In genomic region chr11:97659990-97660714, GRCm38 (mm10) we compare ENCODE assay signal across 8 mouse cellular contexts. TPM values are rescaled to one million over a fixed set of nuclear protein-coding genes. Genes with fewer than 3 reads are reported as not detected.
DNase-seq lines count a peak whose midpoint lies in the region; ATAC-seq and TF ChIP-seq lines count a peak whose summit lies in the region.

No protein-coding gene starts in this region.

- peak; percentile 47; the same call in 1 of the 2 replicates for TF ChIP-seq POLR2A in bone marrow macrophage, adult 2 months (IDR thresholded peaks at IDR 0.05; ENCODE audit: borderline replicate concordance, low read depth, low read length)
- TF ChIP-seq POLR2A in testis, adult 2 months (IDR thresholded peaks at IDR 0.05; ENCODE audit: control insufficient read depth, low read depth, low read length) = no peak

- peaks cover 35% of the 10 kb centered on the region for H3K4me1 ChIP-seq in bone marrow macrophage, adult 2 months (ENCODE audit: control insufficient read depth, insufficient read depth, low read length)
- peaks cover 63% of the 10 kb centered on the region for H3K4me1 ChIP-seq in heart, embryonic 15.5 days (replicated peaks)
- peaks cover 43% of the 10 kb centered on the region for H3K4me1 ChIP-seq in liver, embryonic 15.5 days (replicated peaks)
- H3K4me1 ChIP-seq in neural tube, embryonic 11.5 days (ENCODE audit: control insufficient read depth, insufficient read depth, low read length) = peaks cover 24% of the 10 kb centered on the region
- peaks cover 31% of the 10 kb centered on the region for H3K4me1 ChIP-seq in testis, adult 2 months (ENCODE audit: control insufficient read depth, insufficient read depth, low read length)

- no peaks in the 10 kb centered on the region for H3K27me3 ChIP-seq in heart, embryonic 15.5 days
- H3K27me3 ChIP-seq in liver, embryonic 15.5 days = peaks cover 70% of the 10 kb centered on the region
- H3K27me3 ChIP-seq in neural tube, embryonic 11.5 days (ENCODE audit: control insufficient read depth, insufficient read depth, low read length) = peaks cover 23% of the 10 kb centered on the region
- no peaks in the 10 kb centered on the region for H3K27me3 ChIP-seq in testis, adult 2 months (ENCODE audit: control insufficient read depth, insufficient read depth, low read length)

- peak overlapping the region; percentile 73 for H3K4me2 ChIP-seq in heart, embryonic 15.5 days
- H3K4me2 ChIP-seq in liver, embryonic 15.5 days = peak overlapping the region; percentile 75
- H3K4me2 ChIP-seq in neural tube, embryonic 11.5 days (ENCODE audit: low read depth) = peak overlapping the region; percentile 85

- H3K4me3 ChIP-seq in bone marrow macrophage, adult 2 months (ENCODE audit: insufficient read depth, low read length) = peak overlapping the region; percentile 98
- H3K4me3 ChIP-seq in heart, embryonic 15.5 days = peak overlapping the region; percentile 82
- H3K4me3 ChIP-seq in liver, embryonic 15.5 days (replicated peaks) = peak overlapping the region; percentile 67
- peak overlapping the region; percentile 78 for H3K4me3 ChIP-seq in neural tube, embryonic 11.5 days (ENCODE audit: low read depth, low read length)
- peak overlapping the region; percentile 91 for H3K4me3 ChIP-seq in testis, adult 2 months (ENCODE audit: control insufficient read depth, low read depth, low read length)

- H3K9me3 ChIP-seq in heart, embryonic 15.5 days (replicated peaks) = no peaks in the 10 kb centered on the region
- H3K9me3 ChIP-seq in liver, embryonic 15.5 days (replicated peaks) = no peaks in the 10 kb centered on the region
- no peaks in the 10 kb centered on the region for H3K9me3 ChIP-seq in neural tube, embryonic 11.5 days (ENCODE audit: control insufficient read depth, low read length)

- no peaks in the 10 kb centered on the region for H3K36me3 ChIP-seq in heart, embryonic 15.5 days
- H3K36me3 ChIP-seq in liver, embryonic 15.5 days (replicated peaks) = no peaks in the 10 kb centered on the region
- H3K36me3 ChIP-seq in neural tube, embryonic 11.5 days (ENCODE audit: control insufficient read depth, insufficient read depth, low read length) = no peaks in the 10 kb centered on the region
- no peaks in the 10 kb centered on the region for H3K36me3 ChIP-seq in testis, adult 2 months (ENCODE audit: control insufficient read depth, insufficient read depth, low read length)

- H3K27ac ChIP-seq in bone marrow macrophage, adult 2 months (ENCODE audit: insufficient read depth, low read depth, low read length) = peak overlapping the region; percentile 100
- H3K27ac ChIP-seq in heart, embryonic 15.5 days = peak overlapping the region; percentile 89
- peak overlapping the region; percentile 66 for H3K27ac ChIP-seq in liver, embryonic 15.5 days (replicated peaks)
- 0 out of 2 replicates have a peak overlapping the region, but pooled peaks have one; percentile 49 for H3K27ac ChIP-seq in neural tube, embryonic 11.5 days (ENCODE audit: low read depth, low read length)
- H3K27ac ChIP-seq in testis, adult 2 months (ENCODE audit: control insufficient read depth, insufficient read depth, low read depth, low read length) = peak overlapping the region; percentile 82

- peak; percentile 38 for ATAC-seq in CD4-positive, CD25-positive, alpha-beta regulatory T cell, adult 4 months
- 0 out of 2 replicates have a peak, but pooled peaks have one; percentile 16 for ATAC-seq in erythroid progenitor cell, adult 5-6 weeks (replicated peaks; ENCODE audit: low FRiP score, poor library complexity, severe bottlenecking)
- ATAC-seq in heart, embryonic 15.5 days (replicated peaks; ENCODE audit: insufficient number of reproducible peaks, insufficient read depth, low FRiP score, low read depth) = peak; percentile 84
- ATAC-seq in liver, embryonic 15.5 days (ENCODE audit: insufficient read depth) = peak; percentile 72
- ATAC-seq in neural tube, embryonic 11.5 days (ENCODE audit: insufficient read depth, low FRiP score, low TSS enrichment) = peak; percentile 66

- DNase-seq in kidney, postnatal 10 days = peak; percentile 88
- peak; percentile 82 for DNase-seq in neural tube, embryonic 11.5 days (ENCODE audit: low spot score)

- WGBS in heart, embryonic 15.5 days = under 1% methylated on average over 61 of the region's 78 CpGs
- WGBS in liver, embryonic 15.5 days (ENCODE audit: insufficient replicate concordance) = under 1% methylated on average over 74 of the region's 78 CpGs
- under 1% methylated on average over 73 of the region's 78 CpGs for WGBS in neural tube, embryonic 11.5 days

- TF ChIP-seq CTCF in bone marrow macrophage, adult 2 months (IDR thresholded peaks at IDR 0.05; ENCODE audit: low read depth, low read length) = no peak
- TF ChIP-seq CTCF in testis, adult 2 months (IDR thresholded peaks at IDR 0.05; ENCODE audit: control insufficient read depth, insufficient read depth, insufficient replicate concordance, low read depth, low read length) = no peak

- H3K9ac ChIP-seq in heart, embryonic 15.5 days = peak overlapping the region; percentile 93
- peak overlapping the region; percentile 62 for H3K9ac ChIP-seq in liver, embryonic 15.5 days
- H3K9ac ChIP-seq in neural tube, embryonic 11.5 days (ENCODE audit: low read length) = peak overlapping the region; percentile 79

RNA-seq across cellular contexts. Expression of gene Mllt6, which starts 3.1 kb away (rescaled TPM):
- polyA plus RNA-seq in CD4-positive, CD25-positive, alpha-beta regulatory T cell, adult 4 months (2017; shearing (Covaris generic)) = 10 to 100 TPM in 1 of 2 experiments, 1 to 10 TPM in 1; 8.0 to 14.1 TPM
- polyA plus RNA-seq in bone marrow macrophage, adult 2 months (2012; ENCODE audit: insufficient read depth, insufficient read length, missing spikeins) = 40.4 and 48.7 TPM in 2 replicates
- total RNA-seq in erythroid progenitor cell, adult 5-6 weeks (2015; ENCODE audit: low replicate concordance) = 2.1 and 9.7 TPM in 2 replicates
- 1.3 and 3.9 TPM in 2 replicates for total RNA-seq in erythroid progenitor cell, adult 5-6 weeks (2017; ENCODE audit: low replicate concordance)
- polyA plus RNA-seq in heart, embryonic 15.5 days (2015; fragmentation: Nextera tagmentation; extraction: Ambion mirVana) = 2.2 and 2.3 TPM in 2 replicates
- 0.16 and 0.20 TPM in 2 replicates for polyA plus RNA-seq in liver, embryonic 15.5 days (2015; fragmentation: Nextera tagmentation; extraction: Ambion mirVana)
- 3.9 and 4.5 TPM in 2 replicates for polyA plus RNA-seq in neural tube, embryonic 11.5 days (2014; fragmentation: Nextera tagmentation; extraction: Ambion mirVana)
- polyA plus RNA-seq in testis, adult 2 months (2012; rRNA removed) = 7.4 and 8.2 TPM in 2 replicates

RNA-seq across cellular contexts. Expression of gene Cisd3, which starts 25.5 kb away (rescaled TPM):
- 10 to 100 TPM; 63.5 to 80.3 TPM for polyA plus RNA-seq in CD4-positive, CD25-positive, alpha-beta regulatory T cell, adult 4 months (2017; shearing (Covaris generic))
- 45.2 and 50.2 TPM in 2 replicates for polyA plus RNA-seq in bone marrow macrophage, adult 2 months (2012; ENCODE audit: insufficient read depth, insufficient read length, missing spikeins)
- 6.3 TPM in 1 of 2 replicates, not detected in the other for total RNA-seq in erythroid progenitor cell, adult 5-6 weeks (2015; ENCODE audit: low replicate concordance)
- not detected in 2 replicates for total RNA-seq in erythroid progenitor cell, adult 5-6 weeks (2017; ENCODE audit: low replicate concordance)
- 60.7 and 69.4 TPM in 2 replicates for polyA plus RNA-seq in heart, embryonic 15.5 days (2015; fragmentation: Nextera tagmentation; extraction: Ambion mirVana)
- 11.4 and 12.3 TPM in 2 replicates for polyA plus RNA-seq in liver, embryonic 15.5 days (2015; fragmentation: Nextera tagmentation; extraction: Ambion mirVana)
- polyA plus RNA-seq in neural tube, embryonic 11.5 days (2014; fragmentation: Nextera tagmentation; extraction: Ambion mirVana) = 20.2 and 21.1 TPM in 2 replicates
- 17.6 and 17.7 TPM in 2 replicates for polyA plus RNA-seq in testis, adult 2 months (2012; rRNA removed)

RNA-seq across cellular contexts. Expression of gene Epop, which starts 30.6 kb away (rescaled TPM):
- under 1 TPM; 0.43 to 0.78 TPM for polyA plus RNA-seq in CD4-positive, CD25-positive, alpha-beta regulatory T cell, adult 4 months (2017; shearing (Covaris generic))
- polyA plus RNA-seq in bone marrow macrophage, adult 2 months (2012; ENCODE audit: insufficient read depth, insufficient read length, missing spikeins) = 2.5 and 3.0 TPM in 2 replicates
- total RNA-seq in erythroid progenitor cell, adult 5-6 weeks (2015; ENCODE audit: low replicate concordance) = 1.4 TPM in 1 of 2 replicates, not detected in the other
- not detected in 2 replicates for total RNA-seq in erythroid progenitor cell, adult 5-6 weeks (2017; ENCODE audit: low replicate concordance)
- polyA plus RNA-seq in heart, embryonic 15.5 days (2015; fragmentation: Nextera tagmentation; extraction: Ambion mirVana) = 0.71 and 1.1 TPM in 2 replicates
- polyA plus RNA-seq in liver, embryonic 15.5 days (2015; fragmentation: Nextera tagmentation; extraction: Ambion mirVana) = 0.39 and 0.40 TPM in 2 replicates
- 9.7 and 11.0 TPM in 2 replicates for polyA plus RNA-seq in neural tube, embryonic 11.5 days (2014; fragmentation: Nextera tagmentation; extraction: Ambion mirVana)
- polyA plus RNA-seq in testis, adult 2 months (2012; rRNA removed) = 0.47 and 0.58 TPM in 2 replicates

RNA-seq across cellular contexts. Expression of gene Pcgf2, which starts 40.1 kb away (rescaled TPM):
- 1 to 10 TPM; 2.9 to 4.6 TPM for polyA plus RNA-seq in CD4-positive, CD25-positive, alpha-beta regulatory T cell, adult 4 months (2017; shearing (Covaris generic))
- 12.3 and 13.6 TPM in 2 replicates for polyA plus RNA-seq in bone marrow macrophage, adult 2 months (2012; ENCODE audit: insufficient read depth, insufficient read length, missing spikeins)
- 5.9 TPM in 1 of 2 replicates, not detected in the other for total RNA-seq in erythroid progenitor cell, adult 5-6 weeks (2015; ENCODE audit: low replicate concordance)
- 2.1 TPM in 1 of 2 replicates, not detected in the other for total RNA-seq in erythroid progenitor cell, adult 5-6 weeks (2017; ENCODE audit: low replicate concordance)
- polyA plus RNA-seq in heart, embryonic 15.5 days (2015; fragmentation: Nextera tagmentation; extraction: Ambion mirVana) = 10.9 and 11.5 TPM in 2 replicates
- polyA plus RNA-seq in liver, embryonic 15.5 days (2015; fragmentation: Nextera tagmentation; extraction: Ambion mirVana) = 1.4 and 2.7 TPM in 2 replicates
- polyA plus RNA-seq in neural tube, embryonic 11.5 days (2014; fragmentation: Nextera tagmentation; extraction: Ambion mirVana) = 17.5 and 17.8 TPM in 2 replicates
- 6.4 and 8.1 TPM in 2 replicates for polyA plus RNA-seq in testis, adult 2 months (2012; rRNA removed)

RNA-seq across cellular contexts. Expression of gene Psmb3, which starts 43.0 kb away (rescaled TPM):
- polyA plus RNA-seq in CD4-positive, CD25-positive, alpha-beta regulatory T cell, adult 4 months (2017; shearing (Covaris generic)) = 100 to 1,000 TPM; 453 to 558 TPM
- polyA plus RNA-seq in bone marrow macrophage, adult 2 months (2012; ENCODE audit: insufficient read depth, insufficient read length, missing spikeins) = 125 and 142 TPM in 2 replicates
- 20.5 and 50.7 TPM in 2 replicates for total RNA-seq in erythroid progenitor cell, adult 5-6 weeks (2015; ENCODE audit: low replicate concordance)
- 7.9 and 45.8 TPM in 2 replicates for total RNA-seq in erythroid progenitor cell, adult 5-6 weeks (2017; ENCODE audit: low replicate concordance)
- 337 and 364 TPM in 2 replicates for polyA plus RNA-seq in heart, embryonic 15.5 days (2015; fragmentation: Nextera tagmentation; extraction: Ambion mirVana)
- 236 and 247 TPM in 2 replicates for polyA plus RNA-seq in liver, embryonic 15.5 days (2015; fragmentation: Nextera tagmentation; extraction: Ambion mirVana)
- polyA plus RNA-seq in neural tube, embryonic 11.5 days (2014; fragmentation: Nextera tagmentation; extraction: Ambion mirVana) = 545 and 553 TPM in 2 replicates
- polyA plus RNA-seq in testis, adult 2 months (2012; rRNA removed) = 102 and 104 TPM in 2 replicates

Comparison
In these comparisons a context has a peak if more than half of its experiments do, and no peak if none do; other contexts are left out.
1. Peak in every context shown above with its lines: DNase-seq, ATAC-seq, H3K4me3 ChIP-seq and H3K27ac ChIP-seq.
2. ATAC-seq: peak in every context shown above with its lines; median percentile 84 in heart, embryonic 15.5 days; 72 in liver, embryonic 15.5 days; 66 in neural tube, embryonic 11.5 days; 38 in CD4-positive, CD25-positive, alpha-beta regulatory T cell, adult 4 months; 16 in erythroid progenitor cell, adult 5-6 weeks.
3. H3K27ac ChIP-seq: peak in every context shown above with its lines; median percentile 100 in bone marrow macrophage, adult 2 months; 89 in heart, embryonic 15.5 days; 82 in testis, adult 2 months; 66 in liver, embryonic 15.5 days; 49 in neural tube, embryonic 11.5 days.